Mouse (Mus musculus) sigmoid colon, adult 10 weeks (tissue): ENCODE measurements around the gene Dnajc28. TPM values are rescaled to one million over a fixed set of nuclear protein-coding genes. Genes with fewer than 3 reads are reported as not detected.

Source experiments
- polyA plus RNA-seq: library from polyadenylated mRNA; stranded (reverse); fragments of 350-450 nt; fragmentation: Illumina TruSeq; extraction: RNeasy Lipid Tissue Mini Kit (QIAGEN cat#74804); gene quantifications from one replicate; pipeline ENCODE4 v1.2.3, GENCODE M21; 2014; ENCODE audit warnings: low read depth, low replicate concordance

Gene Dnajc28
- polyA plus RNA-seq = 12.6 TPM

GRCm38 (mm10) chr16:91618511-91619501, at the start of gene Dnajc28:
Gene Dnajc28 (minus strand): TSS chr16:91619026.

GRCm38 (mm10) chr16:91647461-91648219, 28.8 kb upstream of the Dnajc28 start, which contains the start of gene Son:
Gene Son (plus strand): TSS chr16:91647506.

GRCm38 (mm10) chr16:91646681-91647419, 28.0 kb upstream of the Dnajc28 start, which contains the start of gene Gart:
Gene Gart (minus strand): TSS chr16:91646952.

GRCm38 (mm10) chr16:91597672-91598010, 21.2 kb downstream of the Dnajc28 start, which contains the start of gene Tmem50b:
Gene Tmem50b (minus strand): TSS chr16:91597800.

Other genes with a start within 250 kb of the Dnajc28 start
- 31.4 TPM for gene Ifnar2, start 246.2 kb downstream of the Dnajc28 start, polyA plus RNA-seq
- not detected for gene Gm21970, start 227.3 kb downstream of the Dnajc28 start, polyA plus RNA-seq
- gene Il10rb, start 212.9 kb downstream of the Dnajc28 start, polyA plus RNA-seq = 96.0 TPM
- 76.5 TPM for gene Ifnar1, start 133.8 kb downstream of the Dnajc28 start, polyA plus RNA-seq
- 71.5 TPM for gene Ifngr2, start 72.0 kb downstream of the Dnajc28 start, polyA plus RNA-seq
- gene Tmem50b, start 21.2 kb downstream of the Dnajc28 start, polyA plus RNA-seq = 91.2 TPM
- gene Gart, start 27.9 kb upstream of the Dnajc28 start, polyA plus RNA-seq = 10.5 TPM
- gene Son, start 28.5 kb upstream of the Dnajc28 start, polyA plus RNA-seq = 779 TPM
- gene Donson, start 69.7 kb upstream of the Dnajc28 start, polyA plus RNA-seq = 18.3 TPM
- 128 TPM for gene Cryzl1, start 109.9 kb upstream of the Dnajc28 start, polyA plus RNA-seq
- 29.5 TPM for gene Itsn1, start 110.3 kb upstream of the Dnajc28 start, polyA plus RNA-seq